Mouse (Mus musculus) left cerebral cortex, postnatal 25 days (tissue): ENCODE data around the gene Spata17. TPM values are rescaled to one million over a fixed set of nuclear protein-coding genes. Genes with fewer than 3 reads are reported as not detected.
"Not testable (repeated sequence)": the region's sequence is repeated elsewhere in the genome, so short reads cannot be mapped to it uniquely, and the experiment has no call there.

Experiments
- DNase-seq, 2 experiments: peaks; one replicate each; pipeline ENCODE4 v3.0.0; 2022; ENCODE audit warnings: low spot score in 2 of 2, mixed read lengths in 1 of 2
- intact Hi-C: fragments of 180-260 bp; cut with DNase I; formaldehyde crosslinking; loops from one replicate; pipeline ENCODE4 v1.15.1; 2025
- total RNA-seq, 2 experiments: library from RNA; stranded (reverse); gene quantifications; 2 replicates each; pipeline ENCODE4 v1.2.3; 2021

Spata17 gene
- total RNA-seq, 2 experiments from 2014 or later, result 0.46 to 0.48 TPM

DNA sequence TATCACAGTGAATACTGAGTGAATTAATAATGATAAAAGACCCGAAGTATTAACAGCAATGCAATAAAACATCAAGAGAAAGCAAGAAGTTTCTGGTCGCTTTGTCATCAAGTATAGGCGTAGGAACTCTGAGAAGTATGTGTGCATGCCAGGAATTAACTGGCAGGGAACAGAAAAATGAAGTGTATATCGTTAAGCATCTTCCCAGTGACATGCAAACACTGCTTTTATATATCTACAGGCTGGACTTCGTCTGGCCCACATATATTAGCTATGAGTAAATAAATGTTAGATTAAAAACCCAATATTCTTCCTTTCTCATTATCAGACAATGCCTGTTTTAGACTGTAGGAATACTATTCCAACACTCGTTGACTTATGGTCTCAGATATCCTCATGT, 9.8 kb downstream of the Spata17 start:
- no peak for DNase-seq
- intact Hi-C loops, result no loop called here

DNA sequence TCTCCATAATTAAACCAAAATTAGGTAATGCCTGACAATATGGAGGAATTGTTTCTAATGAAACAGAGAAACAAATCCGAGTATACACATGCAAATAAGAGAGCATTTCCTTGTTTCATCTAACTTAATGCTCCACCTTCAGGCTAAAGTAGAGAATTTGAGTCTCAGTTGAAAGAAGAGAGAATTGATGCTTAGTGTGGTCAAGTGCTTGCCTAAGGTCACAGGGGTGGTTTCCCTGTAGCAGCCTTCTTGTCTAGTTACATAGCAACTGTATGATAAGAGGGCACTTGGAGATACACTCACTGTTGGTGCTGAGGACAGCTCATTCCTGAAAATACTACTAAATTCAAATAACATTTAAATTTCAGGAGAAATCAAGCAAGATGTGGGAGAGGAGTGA, 36.7 kb downstream of the Spata17 start:
- intact Hi-C loops, result no loop called here
- DNase-seq, result no peak

DNA sequence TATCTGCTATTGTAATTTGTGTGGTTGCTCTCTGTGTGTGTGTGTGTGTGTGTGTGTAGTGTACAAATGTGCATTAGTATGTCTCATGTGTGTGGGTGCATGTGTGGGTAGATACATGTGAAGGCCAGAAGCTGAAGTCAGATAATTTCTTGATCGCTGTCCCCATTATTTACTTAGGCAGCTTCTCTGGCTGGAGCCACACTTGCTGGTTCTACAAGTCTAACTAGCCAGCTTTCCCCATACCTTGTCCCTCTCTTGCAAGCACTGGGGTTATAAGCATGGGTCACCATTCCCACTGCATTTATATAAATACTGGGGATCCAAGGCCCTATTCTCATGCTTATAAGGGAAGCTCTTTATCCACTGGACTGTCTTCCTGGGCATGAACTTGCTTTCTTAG, 39.3 kb downstream of the Spata17 start:
- DNase-seq, result no peak
- intact Hi-C loops, result no loop called here

DNA sequence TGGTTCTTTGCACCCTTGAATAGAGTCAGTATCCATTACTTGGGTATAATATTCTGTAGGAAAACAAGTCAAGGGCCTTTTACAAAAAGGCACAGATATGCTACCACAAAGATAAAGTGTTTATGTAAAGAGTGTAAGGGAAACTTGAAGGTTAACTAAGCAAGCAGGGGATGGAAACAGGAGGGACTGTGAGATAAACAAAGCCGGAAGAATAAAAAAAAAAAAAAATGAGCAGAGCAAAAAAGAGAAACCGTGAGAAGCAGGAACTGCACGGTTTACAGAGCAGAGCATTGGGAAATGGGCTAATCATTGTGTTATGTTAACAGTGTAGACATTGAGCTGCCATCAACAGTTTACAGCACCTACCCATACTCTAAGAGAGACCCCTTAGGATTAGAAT, 44.9 kb downstream of the Spata17 start:
- intact Hi-C loops, result no loop called here
- DNase-seq, result no peak

DNA sequence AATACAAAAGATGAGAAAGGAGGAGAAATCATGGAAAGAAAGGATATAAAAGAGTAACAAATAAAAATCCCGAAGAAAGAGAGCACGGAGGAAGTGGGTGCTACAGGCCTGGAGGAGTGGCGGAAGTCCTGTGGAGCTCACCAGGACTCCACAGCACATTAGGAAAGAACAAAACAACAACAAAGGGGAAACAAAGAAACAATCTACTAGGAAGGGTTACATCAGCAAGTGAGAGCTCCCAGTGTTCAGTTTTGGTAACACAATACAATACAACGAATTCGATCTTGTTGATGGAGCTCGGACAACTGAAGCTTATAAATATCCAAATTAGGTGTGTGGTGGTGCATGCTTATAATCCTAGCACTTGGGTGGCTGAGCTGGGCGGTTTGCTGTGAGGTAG, 45.6 kb downstream of the Spata17 start:
- no peak for DNase-seq
- intact Hi-C loops, result no loop called here

DNA sequence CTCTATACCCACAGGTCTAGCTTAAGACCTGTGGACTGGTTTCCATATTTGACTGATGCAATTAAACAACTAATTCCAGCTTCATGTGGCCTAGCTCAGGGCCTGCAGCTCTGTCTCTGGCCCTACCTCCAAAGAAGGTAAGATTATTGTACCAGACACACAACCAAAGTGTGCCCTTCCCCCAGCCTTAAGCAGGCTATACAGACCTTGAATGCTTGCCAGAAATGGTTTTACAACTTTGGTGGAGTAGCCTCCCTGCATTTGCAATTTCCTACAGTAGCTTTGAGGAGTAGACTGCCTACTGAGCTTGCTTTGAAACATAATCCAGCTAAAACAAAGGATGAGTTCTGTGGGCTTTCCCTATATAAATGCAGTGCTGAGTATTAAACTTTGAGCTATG, 51.7 kb downstream of the Spata17 start:
- no peak for DNase-seq
- intact Hi-C loops, result no loop called here

DNA sequence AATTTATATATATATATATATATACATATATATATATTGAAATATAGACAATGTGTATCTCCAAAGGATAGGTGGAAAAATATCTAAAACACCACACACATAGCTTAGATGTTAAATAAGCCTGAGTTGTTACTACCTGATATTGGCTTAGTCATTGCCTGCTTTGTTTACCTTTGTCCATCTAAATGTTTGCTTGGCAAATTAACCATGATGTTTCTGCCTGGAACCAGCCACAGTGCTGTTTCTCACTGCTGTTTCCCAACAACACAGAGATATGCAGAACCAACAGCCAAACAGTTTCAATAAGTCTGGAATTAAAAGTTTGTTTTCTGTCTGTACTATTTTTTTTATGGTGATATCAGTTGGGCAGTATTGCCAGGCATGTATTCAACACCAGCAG, 59.6 kb downstream of the Spata17 start:
- intact Hi-C loops, result no loop called here
- no peak for DNase-seq

DNA sequence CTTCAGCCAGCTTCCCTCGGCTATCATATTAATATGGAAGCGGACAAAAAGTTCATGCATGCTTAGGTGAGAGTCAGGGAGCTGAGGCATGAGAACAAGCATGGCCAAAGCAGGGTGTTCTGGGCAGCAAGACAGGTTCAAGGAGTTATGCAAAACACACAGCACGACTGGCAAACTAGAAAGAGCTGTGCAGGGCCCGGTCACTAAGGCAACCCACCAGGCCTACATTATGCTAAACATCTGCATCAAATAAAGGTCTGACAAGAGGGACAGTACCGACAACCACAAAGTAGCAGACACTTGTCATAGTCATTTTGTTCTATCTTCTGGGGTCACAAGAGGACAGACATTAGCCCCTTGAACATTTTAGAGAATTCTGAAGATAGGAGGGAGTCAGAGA, 61.6 kb downstream of the Spata17 start:
- intact Hi-C loops, result no loop called here
- no peak for DNase-seq

DNA sequence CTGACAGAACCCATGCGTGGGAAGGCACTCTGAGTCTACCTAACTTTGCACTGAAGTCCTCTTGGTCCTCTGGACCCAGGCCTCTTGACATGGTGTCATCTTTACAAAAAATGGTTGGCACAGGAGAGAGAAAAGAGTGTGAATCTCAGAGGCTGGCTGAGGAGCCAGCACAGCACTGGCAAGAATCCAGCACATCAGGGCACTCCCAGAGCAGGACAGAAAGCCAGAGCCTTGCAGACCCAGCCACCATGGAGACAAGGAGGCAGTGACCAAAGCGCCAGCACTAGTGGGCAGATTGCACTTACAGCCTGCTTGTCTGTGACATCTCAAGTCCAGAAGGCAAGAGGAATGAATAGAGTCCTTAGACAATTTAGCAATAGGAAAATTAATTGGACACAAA, 62.7 kb downstream of the Spata17 start:
- DNase-seq, result no peak
- intact Hi-C loops, result no loop called here

DNA sequence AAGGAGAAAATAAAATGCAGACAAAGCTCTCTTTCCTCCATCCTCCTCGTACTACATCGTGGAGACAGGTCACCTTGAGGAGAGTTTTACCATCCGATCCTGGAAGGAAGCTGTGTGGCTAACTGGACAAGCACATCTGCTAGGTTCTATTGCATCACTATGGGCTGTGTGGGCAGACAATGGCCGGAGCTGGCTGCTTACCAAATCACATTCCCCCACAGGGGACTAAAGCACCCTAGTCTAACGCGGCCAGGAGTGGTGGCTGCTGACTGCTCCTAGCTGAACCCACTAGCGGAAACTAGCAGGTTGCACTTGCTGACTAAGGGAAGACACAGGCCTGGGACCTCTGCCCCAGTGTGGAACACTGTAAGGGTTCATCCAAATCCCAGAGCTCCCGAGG, 72.3 kb downstream of the Spata17 start:
- DNase-seq, result no peak
- intact Hi-C loops, result no loop called here

DNA sequence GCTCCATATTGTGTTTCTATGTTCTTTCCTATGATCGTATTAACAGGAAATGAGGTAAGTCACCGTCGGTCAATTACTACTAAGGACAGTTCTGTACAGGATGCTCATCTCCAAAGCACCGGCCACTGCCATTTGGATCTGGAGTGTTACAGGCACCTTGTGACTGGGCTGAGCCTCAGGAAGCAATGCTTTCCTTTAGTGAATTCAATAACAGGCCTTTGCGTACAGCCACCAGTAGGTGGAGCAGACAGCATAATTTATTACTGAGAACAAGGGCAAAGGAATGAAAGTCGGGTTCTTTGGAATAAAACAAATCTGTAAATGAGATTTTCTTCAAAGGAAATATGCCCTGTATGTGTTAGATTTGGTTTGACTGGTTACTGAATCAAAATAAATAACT, 77.8 kb downstream of the Spata17 start:
- intact Hi-C loops, result loop anchor here (5.0 to 10.0 kb wide), 4 partner anchors 310 to 1495 kb away; no protein-coding TSS in a partner anchor
- DNase-seq, result peak; percentile 62 to 78

DNA sequence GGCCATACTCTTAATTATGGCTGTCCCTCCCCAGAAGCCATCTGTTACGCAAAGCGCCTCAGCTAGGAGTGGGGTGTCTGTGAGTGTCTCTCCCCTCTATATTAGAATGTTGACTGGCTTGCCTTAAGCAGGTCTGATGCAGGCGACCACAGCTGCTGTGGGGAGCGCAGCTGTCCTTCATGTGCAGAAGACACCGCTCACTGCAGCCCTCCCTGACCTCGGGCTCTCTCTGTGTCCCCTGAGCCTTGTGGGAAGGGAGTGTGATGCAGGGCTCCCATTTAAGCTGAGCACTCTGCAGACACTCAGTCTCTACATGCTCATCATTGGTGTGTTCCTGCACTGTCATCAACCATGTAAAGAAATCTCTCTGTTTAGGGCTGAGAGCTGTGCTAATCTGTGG, 79.4 kb downstream of the Spata17 start:
- intact Hi-C loops, result loop anchor here (5.0 to 10.0 kb wide), 4 partner anchors 311 to 1496 kb away; no protein-coding TSS in a partner anchor

DNA sequence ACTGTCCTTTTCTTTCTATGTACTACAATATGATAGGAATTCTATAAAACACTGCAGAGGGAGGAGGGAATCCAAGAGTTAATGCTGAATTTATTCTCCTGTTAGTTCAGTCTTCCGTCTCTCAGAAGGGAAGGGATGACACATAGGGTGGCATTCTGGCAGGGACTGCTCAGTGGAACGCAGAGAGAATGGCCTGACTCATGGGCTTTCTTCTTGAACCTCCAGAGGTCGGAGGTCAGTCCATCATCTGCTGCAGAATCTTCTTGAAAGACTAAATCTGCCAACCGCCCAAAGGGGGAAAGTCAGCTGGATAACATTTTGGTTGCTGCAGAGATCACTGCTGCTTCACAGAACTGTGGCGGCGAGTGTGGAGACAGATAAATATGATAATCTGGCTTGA, 81.4 kb downstream of the Spata17 start:
- intact Hi-C loops, result loop anchor here (10.0 kb wide), 2 partner anchors 309 to 841 kb away; no protein-coding TSS in a partner anchor

More for the DNA sequence above, 79.4 kb downstream of the Spata17 start:
- no peak for DNase-seq

DNA sequence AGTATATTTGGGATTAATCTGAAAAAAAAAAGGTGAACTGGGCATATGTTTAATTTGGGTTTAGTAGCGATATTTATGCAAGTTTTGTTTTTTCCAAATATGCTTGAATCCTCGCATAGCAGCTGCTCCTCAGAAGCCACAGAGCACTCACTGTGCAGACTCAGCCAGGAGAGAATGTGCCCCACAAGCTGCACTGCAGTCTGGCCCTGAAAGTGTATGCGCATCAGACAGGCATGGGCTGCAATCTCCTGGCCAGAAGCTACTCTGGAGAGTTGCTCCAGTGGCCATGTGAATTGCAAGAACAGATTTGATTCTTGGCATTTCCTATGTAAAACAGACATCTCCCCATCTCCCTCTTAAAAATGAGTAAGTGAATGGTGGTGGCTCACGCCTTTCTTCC, 82.9 kb downstream of the Spata17 start:
- intact Hi-C loops, result loop anchor here (10.0 kb wide), 2 partner anchors 308 to 842 kb away; no protein-coding TSS in a partner anchor
- DNase-seq, result no peak

More for the DNA sequence above, 81.4 kb downstream of the Spata17 start:
- DNase-seq, result no peak

DNA sequence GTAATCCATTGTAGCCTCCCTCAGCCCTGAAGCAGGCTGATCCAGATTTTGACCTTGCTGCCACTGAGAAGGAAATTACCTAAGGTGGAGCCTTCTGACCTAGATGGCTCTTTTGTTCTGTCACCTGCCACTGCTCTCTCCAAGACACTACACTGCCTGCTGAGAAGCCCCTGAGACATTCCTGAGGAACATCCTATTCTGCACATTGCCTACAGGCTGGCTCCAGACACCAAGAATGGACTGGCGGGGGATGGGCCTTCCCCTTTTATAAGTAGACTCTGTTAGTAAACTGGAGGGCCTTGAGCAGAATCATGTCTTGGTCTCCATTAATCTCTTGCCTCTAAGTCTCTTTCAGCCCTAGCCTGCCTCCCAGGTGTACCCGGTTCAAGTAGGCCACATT, 87.7 kb downstream of the Spata17 start:
- intact Hi-C loops, DNase-seq: not testable (repeated sequence)

DNA sequence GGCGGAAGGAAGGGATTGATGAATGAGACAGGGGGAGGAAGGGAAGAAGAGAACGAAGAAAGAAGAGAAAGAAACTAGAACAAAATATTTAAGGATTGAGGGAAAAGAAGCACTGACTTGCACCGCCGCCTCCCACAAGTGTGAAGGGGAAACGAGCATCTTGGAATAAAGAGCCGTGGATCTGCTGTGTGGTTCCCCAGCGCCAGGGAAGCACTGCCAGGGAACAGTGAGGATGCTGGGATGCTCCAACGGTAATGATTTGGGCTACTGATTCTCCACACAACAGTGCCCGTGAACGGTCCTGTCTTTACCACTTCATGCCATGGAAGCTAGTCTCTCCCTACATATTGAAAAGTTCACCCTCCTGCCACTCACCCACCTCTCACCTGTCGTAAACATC, 89.5 kb downstream of the Spata17 start:
- peak; percentile 9 to 62 for DNase-seq
- intact Hi-C loops, result no loop called here

DNA sequence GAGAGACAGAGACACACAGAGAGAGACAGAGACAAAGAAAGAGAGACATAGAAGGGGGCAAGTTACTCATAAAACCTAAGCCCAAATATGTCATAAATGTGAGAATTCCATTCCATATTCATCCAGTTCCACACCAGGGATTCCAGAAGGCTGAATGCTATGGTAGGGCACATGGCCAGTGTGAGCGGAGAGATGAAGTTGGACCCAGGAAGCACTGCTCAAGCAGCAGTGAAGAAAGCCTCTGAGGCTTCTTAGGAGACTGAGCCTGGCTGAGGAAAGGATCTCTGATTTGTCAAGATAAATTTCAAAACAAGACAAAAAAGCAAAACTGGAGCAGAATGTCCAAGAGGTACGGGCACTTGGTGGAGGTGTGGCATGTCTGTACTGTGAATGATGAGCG, 90.3 kb downstream of the Spata17 start:
- intact Hi-C loops, result no loop called here

DNA sequence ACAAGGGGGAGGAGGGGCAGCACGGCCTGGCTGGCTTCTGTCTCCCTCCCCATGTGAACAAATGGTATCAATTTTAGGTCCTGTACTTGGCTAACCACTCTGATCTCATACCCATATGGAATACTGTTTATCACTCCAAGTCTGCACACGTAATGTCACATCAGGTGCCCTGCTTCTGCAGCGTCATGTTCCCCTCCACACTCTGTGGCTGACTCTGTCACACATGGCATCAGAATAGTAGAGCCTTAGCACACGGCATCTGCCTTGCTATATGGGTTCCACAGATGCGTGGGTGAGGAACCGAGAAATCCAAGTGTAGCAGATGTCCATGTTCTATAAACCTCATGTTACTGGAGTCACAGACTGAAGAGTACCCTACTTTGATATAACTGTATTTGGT, 96.0 kb downstream of the Spata17 start:
- peak; percentile 60 to 94 for DNase-seq
- intact Hi-C loops, result loop anchor here (1.0 to 2.0 kb wide), 3 partner anchors 19 to 88 kb away; no protein-coding TSS in a partner anchor

More for the DNA sequence above, 90.3 kb downstream of the Spata17 start:
- peak in 1 of 2 experiments; percentile 34 for DNase-seq

DNA sequence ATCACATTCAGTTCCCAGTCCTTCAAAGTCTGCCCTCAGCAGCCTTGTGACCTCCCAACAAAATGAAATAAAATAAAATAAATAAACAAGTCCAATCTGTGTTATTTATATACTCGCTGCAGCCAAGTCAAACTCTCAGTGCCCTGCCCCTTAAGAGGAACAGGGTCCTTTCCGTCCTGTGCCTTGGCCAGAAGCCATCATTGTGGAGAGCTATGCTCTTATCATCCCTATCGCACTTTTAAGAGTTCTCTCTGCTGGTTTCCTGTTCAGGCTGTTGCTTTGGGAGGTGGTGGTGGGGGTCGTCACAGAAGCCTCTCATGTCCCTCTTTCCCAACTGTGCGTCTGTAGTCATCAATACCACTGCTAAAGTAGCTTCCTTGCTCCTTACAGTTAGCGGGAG, 97.2 kb downstream of the Spata17 start:
- DNase-seq, result no peak
- intact Hi-C loops, result loop anchor here (2.0 kb wide), 2 partner anchors 73 to 87 kb away; no protein-coding TSS in a partner anchor

DNA sequence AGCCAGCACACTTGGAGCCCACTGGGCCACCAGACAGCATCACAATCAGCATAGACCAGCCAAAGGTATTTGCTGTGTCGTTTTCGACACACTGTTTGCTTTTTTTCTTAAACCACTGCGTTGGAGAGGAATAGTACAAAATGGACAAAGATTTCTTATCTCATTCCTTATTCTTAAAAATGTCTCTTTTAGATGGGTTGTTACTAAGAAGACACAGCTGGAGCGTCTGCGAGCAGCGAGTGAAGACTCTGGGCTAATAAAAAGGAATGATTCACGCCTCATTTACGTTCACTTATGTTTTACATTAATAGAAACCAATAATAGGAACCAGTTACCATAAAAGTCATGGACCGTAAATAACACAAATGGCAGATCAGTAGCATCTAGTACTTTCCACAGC, 101.5 kb downstream of the Spata17 start:
- intact Hi-C loops, result no loop called here
- DNase-seq, result no peak

DNA sequence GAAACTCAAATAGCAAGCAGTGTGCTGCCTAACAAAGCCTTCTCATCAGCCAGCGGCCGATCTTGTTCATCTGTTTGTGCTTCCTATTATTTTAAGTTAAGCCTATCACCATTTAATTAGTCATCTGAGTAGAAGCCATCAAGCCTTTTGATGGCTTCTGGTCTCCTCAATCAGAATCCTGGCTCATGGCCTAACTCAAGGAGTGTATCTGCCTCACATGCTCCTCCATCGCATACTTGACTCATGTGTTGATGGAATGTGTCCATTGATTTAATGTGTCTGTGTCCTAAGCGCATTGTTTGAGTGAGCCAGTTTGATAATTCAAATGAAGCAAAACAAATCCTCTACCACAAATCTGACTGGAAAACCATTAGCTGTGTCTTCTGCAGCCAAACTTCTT, 113.1 kb downstream of the Spata17 start:
- no peak for DNase-seq
- intact Hi-C loops, result no loop called here

DNA sequence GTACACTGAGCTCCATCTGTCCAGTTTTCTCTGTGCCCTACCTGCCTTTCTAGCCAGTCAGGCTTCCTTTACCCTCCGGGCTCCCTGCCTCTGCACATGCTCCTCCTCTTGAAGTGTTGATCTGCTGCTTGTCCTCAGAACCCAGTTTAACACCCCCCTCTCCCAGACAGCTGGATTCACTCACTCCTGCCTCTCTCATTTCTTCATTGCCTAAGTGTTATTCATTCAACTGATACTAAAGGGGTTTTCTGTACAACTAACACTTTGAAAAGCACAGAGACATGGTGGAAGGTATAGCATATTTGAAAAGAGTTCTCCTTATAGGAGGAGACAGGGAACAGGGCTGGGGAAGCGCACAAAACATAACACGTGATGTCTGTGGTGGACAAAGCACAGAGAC, 114.1 kb downstream of the Spata17 start:
- intact Hi-C loops, result no loop called here
- no peak for DNase-seq
